Mouse (Mus musculus) CH12.LX (cell line): ENCODE data around the gene Gbp5. TPM values are rescaled to one million over a fixed set of nuclear protein-coding genes. Genes with fewer than 3 reads are reported as not detected.
"Not testable (repeated sequence)": the region's sequence is repeated elsewhere in the genome, so short reads cannot be mapped to it uniquely, and the experiment has no call there.

Experiments used
- DNase-seq: peaks from one replicate; pipeline ENCODE4 v3.0.0-alpha.2; 2013; ENCODE audit errors: extremely low read depth
- H3K27ac ChIP-seq: 2 replicates; pipeline ENCODE4 v1.5.1; 2012; ENCODE audit warnings: low read depth, mild to moderate bottlenecking, control low read depth, moderate library complexity; ENCODE audit not compliant: insufficient read depth
- H3K27me3 ChIP-seq: replicated peaks from 2 replicates; pipeline ENCODE3; 2012; ENCODE audit warnings: inconsistent platforms
- H3K36me3 ChIP-seq, 2 experiments: replicated peaks in 1 of 2; 2 replicates each; pipeline versions ENCODE3 to v1.6.1; 2012; ENCODE audit warnings: inconsistent platforms in 1 of 2, low read length in 1 of 2, mild to moderate bottlenecking in 1 of 2, mixed read lengths in 1 of 2, moderate library complexity in 1 of 2; ENCODE audit not compliant: control insufficient read depth in 1 of 2, insufficient read depth in 1 of 2
- H3K4me1 ChIP-seq, 2 experiments: 2 replicates each; pipeline ENCODE4 v1.6.1; 2012; ENCODE audit warnings: inconsistent platforms in 1 of 2, moderate library complexity in 1 of 2; ENCODE audit not compliant: insufficient read depth in 2 of 2, control insufficient read depth in 1 of 2
- H3K4me2 ChIP-seq: 2 replicates; pipeline ENCODE4 v1.6.1; 2012; ENCODE audit warnings: low read depth, mild to moderate bottlenecking, control low read depth; ENCODE audit not compliant: poor library complexity, insufficient read depth, severe bottlenecking
- H3K4me3 ChIP-seq, 3 experiments: fragments of 150-350 bp in 1 of 3; sonication (generic) in 1 of 3; replicated peaks in 1 of 3; 2 replicates each; pipeline versions ENCODE3 to v1.5.1; 2011 to 2012; ENCODE audit warnings: low read depth in 2 of 3, low read length in 2 of 3, mild to moderate bottlenecking in 2 of 3, moderate library complexity in 2 of 3, control low read depth in 1 of 3, improper control_type of control experiment in 1 of 3, inconsistent platforms in 1 of 3, mixed read lengths in 1 of 3; ENCODE audit not compliant: poor library complexity in 1 of 3
- H3K79me2 ChIP-seq: replicated peaks from 2 replicates; pipeline ENCODE4 v1.6.1; 2012; ENCODE audit warnings: mild to moderate bottlenecking, moderate library complexity; ENCODE audit not compliant: control insufficient read depth, poor library complexity, insufficient read depth, severe bottlenecking; ENCODE audit errors: extremely low read depth
- H3K9ac ChIP-seq: 2 replicates; pipeline ENCODE4 v1.6.1; 2012; ENCODE audit warnings: low read depth, mild to moderate bottlenecking, control low read depth, moderate library complexity; ENCODE audit not compliant: insufficient read depth
- H3K9me3 ChIP-seq: replicated peaks from 2 replicates; pipeline ENCODE3; 2012; ENCODE audit warnings: low read length, inconsistent platforms, mixed read lengths
- BHLHE40 ChIP-seq: IDR thresholded peaks from 2 replicates; pipeline ENCODE4 v1.6.1; 2011; ENCODE audit warnings: mild to moderate bottlenecking, low read depth, low read length, improper control_type of control experiment
- CTCF ChIP-seq, 2 experiments: IDR thresholded peaks in 1 of 2; conservative IDR thresholded peaks in 1 of 2; 2 replicates each; pipeline ENCODE4 v1.5.1; 2011 to 2012; ENCODE audit warnings: low read depth in 2 of 2, low read length in 2 of 2, improper control_type of control experiment in 1 of 2, inconsistent platforms in 1 of 2, mild to moderate bottlenecking in 1 of 2, moderate library complexity in 1 of 2
- ELF1 ChIP-seq: IDR thresholded peaks from 2 replicates; pipeline ENCODE4 v1.6.1; 2014; ENCODE audit warnings: low read depth, mild to moderate bottlenecking, inconsistent platforms, low read length, improper control_type of control experiment
- IRF4 ChIP-seq: IDR thresholded peaks from 2 replicates; pipeline ENCODE4 v1.6.1; 2014; ENCODE audit warnings: low read depth, mild to moderate bottlenecking, inconsistent platforms, low read length, improper control_type of control experiment
- JUND ChIP-seq: conservative IDR thresholded peaks from 2 replicates; pipeline ENCODE4 v1.6.1; 2011; ENCODE audit warnings: low read depth, low read length, improper control_type of control experiment
- RAD21 ChIP-seq: IDR thresholded peaks from 2 replicates; pipeline ENCODE4 v1.6.1; 2011; ENCODE audit warnings: low read depth, mild to moderate bottlenecking, low read length, improper control_type of control experiment, moderate library complexity
- RCOR1 ChIP-seq: conservative IDR thresholded peaks from 2 replicates; pipeline ENCODE4 v1.6.1; 2012; ENCODE audit warnings: low read depth, mild to moderate bottlenecking, inconsistent platforms, low read length, improper control_type of control experiment
- TBP ChIP-seq: conservative IDR thresholded peaks from 2 replicates; pipeline ENCODE4 v1.6.1; 2011; ENCODE audit warnings: low read depth, low read length, improper control_type of control experiment
- USF2 ChIP-seq: conservative IDR thresholded peaks from 2 replicates; pipeline ENCODE4 v1.6.1; 2011; ENCODE audit warnings: low read depth, low read length, improper control_type of control experiment
- ZMIZ1 ChIP-seq: IDR thresholded peaks from 2 replicates; pipeline ENCODE4 v1.6.1; 2012; ENCODE audit warnings: low read depth, mild to moderate bottlenecking, inconsistent platforms, low read length, improper control_type of control experiment
- dilution Hi-C: fragments of 300-500 bp; cut with MboI; formaldehyde crosslinking; loops from 2 replicates; pipeline ENCODE4 v1.14.3; 2020; ENCODE audit warnings: low sequenced_read_pairs; ENCODE audit not compliant: extremely low pct_unique_long_range_greater_than_20kb, extremely low pct_ligation_motif_present
- in situ Hi-C: fragments of 300-500 bp; cut with MboI; formaldehyde crosslinking; loops from 3 replicates; pipeline ENCODE4 v1.14.3; 2019; ENCODE audit warnings: low sequenced_read_pairs, low pct_ligation_motif_present, low pct_unique_long_range_greater_than_20kb, mixed read lengths
- polyA plus RNA-seq: library from polyadenylated mRNA; unstranded; fragments of >175 nt; gene quantifications from 2 replicates; pipeline ENCODE4 v1.2.1, GENCODE M21; 2012; ENCODE audit warnings: low read depth; ENCODE audit not compliant: insufficient read length
- total RNA-seq, 2 experiments: library from RNA; depleted of rRNA; stranded (reverse); fragments of 300-350 nt in 1 of 2; fragments of >200 nt in 1 of 2; gene quantifications; 2 replicates each; pipeline ENCODE4 v1.2.3; 2012 to 2014

Gene Gbp5
- total and polyA plus RNA-seq, 3 experiments, result 1.3 to 16.1 (median 4.8) TPM

- TF ChIP-seq USF2, result no peak
- no peak for TF ChIP-seq BHLHE40
- 0 out of 2 replicates have a peak, but pooled peaks have one; percentile 54 for TF ChIP-seq TBP
- 0 out of 4 replicates have a peak, but pooled peaks of 1 of the 2 experiments have one; percentile 7 for TF ChIP-seq CTCF (conservative IDR thresholded peaks at IDR 0.05 in 1 of 2, IDR thresholded peaks at IDR 0.05 in 1 of 2; ENCODE audit: low read depth in 2 of 2, low read length in 2 of 2)
- peak; percentile 16; the same call in 1 of the 2 replicates for TF ChIP-seq ELF1
- no peaks in the 10 kb centered on the region for H3K27me3 ChIP-seq
Measured at GRCm38 (mm10) chr3:142561666-142562065, 67.9 kb downstream of the Gbp5 start.

DNA sequence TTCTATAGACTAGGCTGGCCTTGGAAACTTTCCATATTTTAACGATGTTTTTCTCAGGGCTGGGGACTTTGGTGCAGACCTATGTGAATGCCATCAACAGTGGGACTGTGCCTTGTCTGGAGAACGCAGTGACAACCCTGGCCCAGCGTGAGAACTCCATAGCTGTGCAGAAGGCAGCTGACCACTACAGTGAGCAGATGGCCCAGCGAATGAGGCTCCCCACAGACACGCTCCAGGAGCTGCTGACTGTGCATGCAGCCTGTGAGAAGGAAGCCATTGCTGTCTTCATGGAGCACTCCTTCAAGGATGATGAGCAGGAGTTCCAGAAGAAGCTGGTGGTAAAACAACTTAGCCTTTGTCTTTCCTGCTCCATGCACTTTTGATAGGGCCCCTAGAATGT is 73.7 kb downstream of the Gbp5 start:
- in situ Hi-C loops, result loop anchor here (10.0 kb wide), 1 partner anchor 137 kb away; the partner anchor contains the start of gene Kyat3
- dilution Hi-C loops, H3K4me3 ChIP-seq, DNase-seq, H3K9me3 ChIP-seq, H3K9ac ChIP-seq, H3K79me2 ChIP-seq, H3K27ac ChIP-seq, H3K27me3 ChIP-seq, H3K4me2 ChIP-seq: not testable (repeated sequence)
- Histone ChIP-seq H3K36me3 (peaks cover 67 to 94% of the 10 kb centered on the region in 2 experiments), H3K4me1 (peaks cover 6 to 17% of the 10 kb centered on the region in 2 experiments; a peak in 3 of 4 replicates)

More at GRCm38 (mm10) chr3:142561666-142562065, 67.9 kb downstream of the Gbp5 start:
- H3K9ac ChIP-seq, result peak overlapping the region; percentile 78
- H3K4me2 ChIP-seq, result peak overlapping the region; percentile 97
- no peaks in the 10 kb centered on the region for H3K9me3 ChIP-seq
- in situ Hi-C loops (loop anchor here (5.0 to 10.0 kb wide), 2 partner anchors 69 to 143 kb away; partner anchors contain the start of genes Gbp5 and Kyat3), dilution Hi-C loops (no loop called here)
- peaks cover 18% of the 10 kb centered on the region for H3K79me2 ChIP-seq
- peak; percentile 48 for DNase-seq
- H3K4me3 ChIP-seq, result peak overlapping the region; percentile 55 to 69 (median 64)
- no peak overlapping the region for H3K27ac ChIP-seq
- peaks cover 12 to 35% of the 10 kb centered on the region in 2 experiments for H3K4me1 ChIP-seq
- H3K36me3 ChIP-seq, result peaks cover 23 to 40% of the 10 kb centered on the region in 2 experiments

- no peak overlapping the region for H3K4me2 ChIP-seq
- H3K27ac ChIP-seq, result no peak overlapping the region
- no peaks in the 10 kb centered on the region; a peak in 1 of 4 replicates for H3K4me1 ChIP-seq
- H3K27me3 ChIP-seq, result no peaks in the 10 kb centered on the region
- TF ChIP-seq RAD21 (no peak), JUND (no peak), ZMIZ1 (no peak), RCOR1 (no peak), IRF4 (no peak)
- in situ Hi-C loops (no loop called here), dilution Hi-C loops (no loop called here)
- peaks cover 58 to 87% of the 10 kb centered on the region in 2 experiments for H3K36me3 ChIP-seq
- H3K4me3 ChIP-seq, result no peak overlapping the region
- H3K9me3 ChIP-seq, result no peaks in the 10 kb centered on the region
- H3K9ac ChIP-seq, result no peak overlapping the region
- H3K79me2 ChIP-seq, result no peaks in the 10 kb centered on the region
- DNase-seq, result no peak
Measured at GRCm38 (mm10) chr3:142570738-142571137, 77.0 kb downstream of the Gbp5 start.

Other genes starting within 250 kb of the Gbp5 start
- 20.7 and 22.0 TPM in 2 replicates for gene Pdlim5, start 98.3 kb upstream of the Gbp5 start, total RNA-seq (2012; rRNA removed)
- gene Pdlim5, start 98.3 kb upstream of the Gbp5 start, total RNA-seq (2014; rRNA removed), result 22.8 and 23.2 TPM in 2 replicates
- 22.8 and 24.6 TPM in 2 replicates for gene Pdlim5, start 98.3 kb upstream of the Gbp5 start, polyA plus RNA-seq
- gene Gbp7, start 36.4 kb downstream of the Gbp5 start, total RNA-seq (2012; rRNA removed), result 5.7 and 8.1 TPM in 2 replicates
- gene Gbp7, start 36.4 kb downstream of the Gbp5 start, total RNA-seq (2014; rRNA removed), result 2.7 and 2.8 TPM in 2 replicates
- 2.5 and 2.7 TPM in 2 replicates for gene Gbp7, start 36.4 kb downstream of the Gbp5 start, polyA plus RNA-seq
- 80.8 and 91.4 TPM in 2 replicates for gene Gbp3, start 66.0 kb downstream of the Gbp5 start, total RNA-seq (2012; rRNA removed)
- gene Gbp3, start 66.0 kb downstream of the Gbp5 start, total RNA-seq (2014; rRNA removed), result 89.0 and 99.1 TPM in 2 replicates
- gene Gbp3, start 66.0 kb downstream of the Gbp5 start, polyA plus RNA-seq, result 90.6 and 111 TPM in 2 replicates
- 0.04 and 0.08 TPM in 2 replicates for gene Gbp2b, start 100.9 kb downstream of the Gbp5 start, total RNA-seq (2012; rRNA removed)
- gene Gbp2b, start 100.9 kb downstream of the Gbp5 start, total RNA-seq (2014; rRNA removed), result 0.55 and 0.74 TPM in 2 replicates
- 0.41 and 0.55 TPM in 2 replicates for gene Gbp2b, start 100.9 kb downstream of the Gbp5 start, polyA plus RNA-seq
- gene Gbp2, start 126.6 kb downstream of the Gbp5 start, total RNA-seq (2012; rRNA removed), result 13.3 and 22.5 TPM in 2 replicates
- 48.4 and 51.1 TPM in 2 replicates for gene Gbp2, start 126.6 kb downstream of the Gbp5 start, total RNA-seq (2014; rRNA removed)
- gene Gbp2, start 126.6 kb downstream of the Gbp5 start, polyA plus RNA-seq, result 36.5 and 42.6 TPM in 2 replicates
- 43.3 and 56.2 TPM in 2 replicates for gene Kyat3, start 207.1 kb downstream of the Gbp5 start, total RNA-seq (2012; rRNA removed)
- gene Kyat3, start 207.1 kb downstream of the Gbp5 start, total RNA-seq (2014; rRNA removed), result 122 and 135 TPM in 2 replicates
- gene Kyat3, start 207.1 kb downstream of the Gbp5 start, polyA plus RNA-seq, result 86.1 and 95.0 TPM in 2 replicates